Mouse (Mus musculus) intestine, embryonic 16.5 days (tissue): ENCODE data around the gene Asl. TPM values are rescaled to one million over a fixed set of nuclear protein-coding genes. Genes with fewer than 3 reads are reported as not detected.

Experiments used
- ATAC-seq: fragments of 200-750 bp; cut with Nextera tagmentation; 2 replicates; pipeline ENCODE4 v1.8.0; 2017; ENCODE audit warnings: moderate TSS enrichment, moderate library complexity
- H3K27ac ChIP-seq: fragments of 300-500 bp; sonication (generic); 2 replicates; pipeline ENCODE4 v1.5.1; 2014; ENCODE audit warnings: mild to moderate bottlenecking, low read length
- H3K27me3 ChIP-seq: fragments of 300-500 bp; sonication (generic); replicated peaks from 2 replicates; pipeline ENCODE4 v1.6.1; 2014; ENCODE audit warnings: low read length, control low read depth, mixed read lengths; ENCODE audit not compliant: control insufficient read depth, insufficient read depth
- H3K36me3 ChIP-seq: fragments of 300-500 bp; sonication (generic); 2 replicates; pipeline ENCODE4 v1.6.1; 2014; ENCODE audit warnings: low read length, control low read depth; ENCODE audit not compliant: control insufficient read depth, insufficient read depth
- H3K4me1 ChIP-seq: fragments of 300-500 bp; sonication (generic); 2 replicates; pipeline ENCODE4 v1.6.1; 2014; ENCODE audit warnings: low read length, control low read depth, mixed read lengths; ENCODE audit not compliant: control insufficient read depth, insufficient read depth
- H3K4me2 ChIP-seq: fragments of 300-500 bp; sonication (generic); 2 replicates; pipeline ENCODE4 v1.6.1; 2014; ENCODE audit warnings: low read depth, low read length, control low read depth
- H3K4me3 ChIP-seq: fragments of 300-500 bp; sonication (generic); 2 replicates; pipeline ENCODE4 v1.5.1; 2014; ENCODE audit warnings: mild to moderate bottlenecking, low read length
- H3K9ac ChIP-seq: fragments of 300-500 bp; sonication (generic); 2 replicates; pipeline ENCODE4 v1.6.1; 2014; ENCODE audit warnings: low read depth, low read length
- H3K9me3 ChIP-seq: fragments of 300-500 bp; sonication (generic); 2 replicates; pipeline ENCODE4 v1.6.1; 2016; ENCODE audit warnings: low read length, control low read depth; ENCODE audit not compliant: control insufficient read depth
- WGBS: fragments of 180-500 bp; shearing (Covaris S2); extraction: QIAGEN DNeasy Blood & Tissue Kit; methylation state at CpG from one replicate; pipeline ENCODE4 v1.1.7; 2014; 5-methylcytosine and 5-hydroxymethylcytosine counted together
- polyA plus RNA-seq: library from polyadenylated mRNA; unstranded; fragments of >200 nt; fragmentation: Nextera tagmentation; extraction: Ambion mirVana; gene quantifications from 2 replicates; pipeline ENCODE4 v1.2.1, GENCODE M21; 2015

Asl gene
- polyA plus RNA-seq, 1 experiment from 2014 or later, result 74.1 TPM

- 0 out of 2 replicates have a peak overlapping the region, but pooled peaks have one; percentile 32 for H3K9ac ChIP-seq
- 49% methylated on average over 5 of the region's 5 CpGs for whole genome bisulfite sequencing
- no peaks in the 10 kb centered on the region for H3K36me3 ChIP-seq
- H3K27me3 ChIP-seq, result no peaks in the 10 kb centered on the region
- H3K27ac ChIP-seq, result 0 out of 2 replicates have a peak overlapping the region, but pooled peaks have one; percentile 7
- no peak overlapping the region for H3K4me3 ChIP-seq
- no peak for ATAC-seq
- H3K9me3 ChIP-seq, result no peaks in the 10 kb centered on the region
- peaks cover 6% of the 10 kb centered on the region; the same call in 1 of the 2 replicates for H3K4me1 ChIP-seq
- no peak overlapping the region for H3K4me2 ChIP-seq
These were observed 7.6 kb downstream of the Asl start for GRCm38 (mm10) chr5:130021361-130021966.

- ATAC-seq, result no peak
- Histone ChIP-seq H3K9me3 (no peaks in the 10 kb centered on the region), H3K9ac (no peak overlapping the region), H3K27ac (no peak overlapping the region), H3K4me2 (no peak overlapping the region), H3K4me1 (peaks cover 6% of the 10 kb centered on the region; the same call in 1 of the 2 replicates), H3K36me3 (peaks cover 16% of the 10 kb centered on the region), H3K4me3 (no peak overlapping the region), H3K27me3 (no peaks in the 10 kb centered on the region)
- 59% methylated on average over 8 of the region's 8 CpGs for WGBS
These were observed 9.6 kb downstream of the Asl start for GRCm38 (mm10) chr5:130019461-130019860.

- H3K27ac ChIP-seq, result no peak overlapping the region
- H3K27me3 ChIP-seq, result no peaks in the 10 kb centered on the region
- no peaks in the 10 kb centered on the region for H3K4me1 ChIP-seq
- 96% methylated on average over 3 of the region's 3 CpGs for WGBS
- H3K4me2 ChIP-seq, result no peak overlapping the region
- ATAC-seq, result no peak
- no peak overlapping the region for H3K9ac ChIP-seq
- H3K36me3 ChIP-seq, result peaks cover 29% of the 10 kb centered on the region
- 0 out of 2 replicates have a peak, but pooled peaks cover 3% of the 10 kb centered on the region for H3K9me3 ChIP-seq
- no peak overlapping the region for H3K4me3 ChIP-seq
These were observed 13.9 kb downstream of the Asl start for GRCm38 (mm10) chr5:130015104-130015503.

GRCm38 (mm10) chr5:130010961-130011360 is 18.1 kb downstream of the Asl start:
- Histone ChIP-seq H3K36me3 (peaks cover 25% of the 10 kb centered on the region), H3K9me3 (0 out of 2 replicates have a peak, but pooled peaks cover 3% of the 10 kb centered on the region), H3K4me2 (no peak overlapping the region), H3K9ac (no peak overlapping the region), H3K4me3 (no peak overlapping the region), H3K27ac (no peak overlapping the region), H3K4me1 (no peaks in the 10 kb centered on the region), H3K27me3 (no peaks in the 10 kb centered on the region)
- ATAC-seq, result no peak
- 96% methylated on average over 5 of the region's 5 CpGs for WGBS

- Histone ChIP-seq H3K36me3 (peaks cover 14% of the 10 kb centered on the region), H3K9ac (no peak overlapping the region), H3K9me3 (peaks cover 3% of the 10 kb centered on the region; the same call in 1 of the 2 replicates), H3K27me3 (no peaks in the 10 kb centered on the region), H3K4me2 (no peak overlapping the region), H3K4me1 (no peaks in the 10 kb centered on the region), H3K27ac (no peak overlapping the region), H3K4me3 (no peak overlapping the region)
- ATAC-seq, result no peak
- WGBS, result 97% methylated on average over 4 of the region's 4 CpGs
These were observed 19.3 kb downstream of the Asl start for GRCm38 (mm10) chr5:130009784-130010183.

- no peak for ATAC-seq
- Histone ChIP-seq H3K36me3 (peaks cover 13% of the 10 kb centered on the region), H3K4me1 (peaks cover 4% of the 10 kb centered on the region), H3K27me3 (no peaks in the 10 kb centered on the region), H3K4me3 (no peak overlapping the region), H3K9me3 (peaks cover 3% of the 10 kb centered on the region; the same call in 1 of the 2 replicates), H3K9ac (no peak overlapping the region), H3K4me2 (no peak overlapping the region), H3K27ac (no peak overlapping the region)
- WGBS, result 83% methylated on average over 6 of the region's 6 CpGs
These were observed 20.9 kb downstream of the Asl start for GRCm38 (mm10) chr5:130008034-130008590.

GRCm38 (mm10) chr5:130007344-130007743 is 21.7 kb downstream of the Asl start:
- H3K9me3 ChIP-seq, result peaks cover 3% of the 10 kb centered on the region; the same call in 1 of the 2 replicates
- H3K36me3 ChIP-seq, result peaks cover 10% of the 10 kb centered on the region
- 92% methylated on average over 1 of the region's 1 CpGs for WGBS
- ATAC-seq, result no peak
- no peak overlapping the region for H3K4me3 ChIP-seq
- no peak overlapping the region for H3K9ac ChIP-seq
- no peak overlapping the region for H3K27ac ChIP-seq
- no peak overlapping the region for H3K4me2 ChIP-seq
- peaks cover 6% of the 10 kb centered on the region for H3K4me1 ChIP-seq
- H3K27me3 ChIP-seq, result no peaks in the 10 kb centered on the region

GRCm38 (mm10) chr5:130003229-130003628 is 25.8 kb downstream of the Asl start:
- Histone ChIP-seq H3K4me3 (peak overlapping the region; percentile 68), H3K9ac (peak overlapping the region; percentile 79)
- 39% methylated on average over 7 of the region's 7 CpGs for WGBS

GRCm38 (mm10) chr5:130002301-130003146 is 26.5 kb downstream of the Asl start, which contains the start of gene Gusb:
Gene Gusb, minus strand, starts transcription at chr5:130003049.
- H3K36me3 ChIP-seq, result no peaks in the 10 kb centered on the region; the same call in 1 of the 2 replicates
- H3K27ac ChIP-seq, result peak within 1 kb of the TSS; percentile 88
- H3K9ac ChIP-seq, result peak within 1 kb of the TSS; percentile 79
- ATAC-seq, result peak; percentile 91
- no peaks in the 10 kb centered on the region; the same call in 1 of the 2 replicates for H3K9me3 ChIP-seq
- peaks cover 8% of the 10 kb centered on the region for H3K4me1 ChIP-seq
- under 1% methylated on average over 39 of the region's 39 CpGs for WGBS
- no peaks in the 10 kb centered on the region for H3K27me3 ChIP-seq
- H3K4me2 ChIP-seq, result peak within 1 kb of the TSS; percentile 68
- peak within 1 kb of the TSS; percentile 68 for H3K4me3 ChIP-seq

More at GRCm38 (mm10) chr5:130003229-130003628, 25.8 kb downstream of the Asl start:
- H3K4me1 ChIP-seq, result peaks cover 8% of the 10 kb centered on the region
- peak overlapping the region; percentile 88 for H3K27ac ChIP-seq
- H3K36me3 ChIP-seq, result no peaks in the 10 kb centered on the region; the same call in 1 of the 2 replicates
- no peaks in the 10 kb centered on the region for H3K27me3 ChIP-seq
- peak; percentile 7 for ATAC-seq
- no peaks in the 10 kb centered on the region; the same call in 1 of the 2 replicates for H3K9me3 ChIP-seq
- H3K4me2 ChIP-seq, result peak overlapping the region; percentile 68
